Mouse (Mus musculus) lung, adult 2 months (tissue): ENCODE results near the gene Arhgap15. TPM values are rescaled to one million over a fixed set of nuclear protein-coding genes. Genes with fewer than 3 reads are reported as not detected.

Source experiments
- DNase-seq: peaks from one replicate; pipeline ENCODE4 v3.0.0; 2022
- H3K4me1 ChIP-seq: fragments of 200-500 bp; 2 replicates; pipeline ENCODE4 v1.6.1; 2011; ENCODE audit warnings: low read length; ENCODE audit not compliant: control insufficient read depth, insufficient read depth
- H3K4me3 ChIP-seq: fragments of 200-500 bp; replicated peaks from 2 replicates; pipeline ENCODE3; 2011; ENCODE audit warnings: low read depth, mild to moderate bottlenecking, control low read depth, low read length; ENCODE audit errors: extremely low read depth
- CTCF ChIP-seq: fragments of 200-500 bp; IDR thresholded peaks from 2 replicates; pipeline ENCODE4 v1.5.1; 2011; ENCODE audit warnings: mild to moderate bottlenecking, low read length, control low read depth; ENCODE audit not compliant: insufficient read depth
- POLR2A ChIP-seq: fragments of 200-500 bp; IDR thresholded peaks from 2 replicates; pipeline ENCODE4 v1.6.1; 2011; ENCODE audit warnings: low read depth, mild to moderate bottlenecking, control low read depth, low read length, borderline replicate concordance; ENCODE audit errors: extremely low read depth
- WGBS: fragments of 180-500 bp; shearing (Covaris S2); methylation state at CpG from one replicate; pipeline ENCODE4 v1.1.7; 2018; 5-methylcytosine and 5-hydroxymethylcytosine counted together
- polyA plus RNA-seq: library from polyadenylated mRNA; depleted of rRNA; stranded (reverse); fragments of >200 nt; gene quantifications from 2 replicates; pipeline ENCODE4 v1.2.3, GENCODE M21; 2012

Arhgap15 gene
- polyA plus RNA-seq, 1 experiment: 1.8 TPM

DNA sequence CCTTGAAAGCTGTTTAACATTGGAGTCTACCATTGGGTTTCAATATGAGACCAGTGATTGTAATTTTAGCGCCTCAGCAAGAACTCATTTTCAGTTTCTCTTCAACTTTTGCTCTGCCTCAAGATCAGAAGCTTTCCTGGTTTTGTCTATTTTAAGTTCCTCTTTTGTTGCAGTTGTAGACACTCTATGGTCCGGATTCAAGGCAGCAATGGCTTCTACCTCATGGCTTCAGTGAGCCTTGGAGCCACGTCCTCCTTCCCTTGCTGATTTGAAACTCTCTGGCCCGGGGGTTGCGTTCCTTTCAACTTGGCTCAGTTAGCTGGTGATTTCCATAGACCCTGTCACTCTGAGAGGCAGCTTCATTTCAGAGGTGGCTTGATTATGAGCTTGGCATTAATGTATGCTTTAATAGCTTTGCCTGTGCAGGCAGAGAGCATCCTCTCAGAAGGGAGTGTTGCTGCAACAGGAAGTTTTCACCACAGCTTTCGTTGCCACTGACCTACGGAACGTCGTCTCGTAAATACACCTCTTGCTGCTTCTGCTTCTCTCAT is 10.0 kb upstream of the Arhgap15 start:
- DNase-seq: no peak
- TF ChIP-seq CTCF: no peak
- no peak for TF ChIP-seq POLR2A
- Histone ChIP-seq H3K4me3 (no peak overlapping the region), H3K4me1 (no peaks in the 10 kb centered on the region)
- 71% methylated on average over 10 of the region's 10 CpGs for WGBS

DNA sequence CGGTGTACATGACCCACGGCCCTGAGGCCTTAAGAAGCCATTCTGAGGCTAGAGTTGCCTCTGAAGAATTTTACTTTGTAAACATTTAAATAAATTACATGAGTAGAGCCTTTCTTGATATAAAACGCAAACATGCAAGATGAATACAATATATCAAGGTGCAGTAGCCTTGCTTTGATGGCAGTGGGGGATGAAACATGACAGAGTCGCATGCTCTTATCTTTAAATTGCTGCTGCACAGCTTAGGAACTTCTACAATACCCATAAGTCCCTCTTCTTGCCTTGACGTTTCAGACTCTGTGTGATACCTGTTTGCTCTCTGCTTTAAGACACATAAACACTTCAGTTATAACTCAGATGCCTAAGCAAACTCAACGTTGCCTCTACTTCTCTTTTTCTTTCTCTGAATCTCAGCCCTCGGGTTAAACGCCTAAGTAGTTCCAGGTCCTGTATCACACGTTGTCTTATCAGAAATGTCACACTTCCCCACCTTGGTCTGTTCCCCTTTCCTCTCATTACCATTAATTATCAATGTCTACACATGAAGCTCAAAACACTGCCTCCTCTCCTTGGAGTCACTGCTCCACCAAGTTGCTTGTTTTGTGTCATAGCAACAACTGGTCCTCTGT is 9.3 kb upstream of the Arhgap15 start:
- no peak for DNase-seq
- WGBS: 61% methylated on average over 9 of the region's 9 CpGs
- no peak overlapping the region for H3K4me3 ChIP-seq

DNA sequence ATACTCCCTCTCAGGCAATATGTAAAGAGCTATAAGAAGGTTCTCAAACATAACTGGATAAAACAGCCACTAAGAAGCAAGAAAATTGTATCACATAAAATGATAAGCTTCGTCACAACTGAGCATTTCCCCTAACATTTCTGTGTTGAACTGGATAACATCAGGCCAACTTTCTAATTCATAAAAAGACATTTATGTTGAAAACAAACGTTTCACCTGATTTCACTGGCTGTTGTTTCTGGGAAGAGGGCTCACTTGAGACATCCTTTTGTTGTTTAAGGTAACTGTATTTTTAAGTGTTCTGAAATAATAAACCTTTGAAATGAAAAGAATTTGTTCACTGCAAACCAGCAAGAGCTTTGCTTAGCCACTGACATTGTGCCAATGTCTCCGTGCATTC is 697 bp downstream of the Arhgap15 start:
- Histone ChIP-seq H3K4me3 (peak overlapping the region; percentile 38), H3K4me1 (no peaks in the 10 kb centered on the region)
- DNase-seq: no peak
- TF ChIP-seq POLR2A (no peak), CTCF (no peak)
- 59% methylated on average over 3 of the region's 3 CpGs for WGBS

More for the DNA sequence above, 9.3 kb upstream of the Arhgap15 start:
- TF ChIP-seq POLR2A: no peak
- no peak for TF ChIP-seq CTCF
- no peaks in the 10 kb centered on the region for H3K4me1 ChIP-seq

- TF ChIP-seq POLR2A (no peak), CTCF (no peak)
- DNase-seq: no peak
- H3K4me3 ChIP-seq: no peak overlapping the region
- H3K4me1 ChIP-seq: no peaks in the 10 kb centered on the region
- 94% methylated on average over 3 of the region's 3 CpGs for WGBS
These were observed 7.3 kb downstream of the Arhgap15 start for GRCm38 (mm10) chr2:43755899-43756298.

- 57% methylated on average over 2 of the region's 2 CpGs for WGBS
- Histone ChIP-seq H3K4me1 (no peaks in the 10 kb centered on the region), H3K4me3 (no peak overlapping the region)
- no peak for TF ChIP-seq CTCF
- no peak for TF ChIP-seq POLR2A
- DNase-seq: no peak
These were observed 8.0 kb downstream of the Arhgap15 start for GRCm38 (mm10) chr2:43756626-43757025.

- no peak overlapping the region for H3K4me3 ChIP-seq
- no peaks in the 10 kb centered on the region; the same call in 1 of the 2 replicates for H3K4me1 ChIP-seq
- no peak for DNase-seq
- WGBS: 77% methylated on average over 3 of the region's 3 CpGs
- TF ChIP-seq POLR2A (no peak), CTCF (no peak)
These were observed 13.1 kb downstream of the Arhgap15 start for GRCm38 (mm10) chr2:43761735-43762134.

- no peaks in the 10 kb centered on the region; the same call in 1 of the 2 replicates for H3K4me1 ChIP-seq
- no peak for TF ChIP-seq CTCF
- no peak for TF ChIP-seq POLR2A
- DNase-seq: no peak
- H3K4me3 ChIP-seq: no peak overlapping the region
- WGBS: 60% methylated on average over 5 of the region's 5 CpGs
These were observed 14.7 kb downstream of the Arhgap15 start for GRCm38 (mm10) chr2:43763279-43763678.

- H3K4me1 ChIP-seq: no peaks in the 10 kb centered on the region; the same call in 1 of the 2 replicates
- H3K4me3 ChIP-seq: no peak overlapping the region
- DNase-seq: no peak
- WGBS: 87% methylated on average over 1 of the region's 1 CpGs
- TF ChIP-seq CTCF (no peak), POLR2A (no peak)
These were observed 15.8 kb downstream of the Arhgap15 start for GRCm38 (mm10) chr2:43764456-43764855.

DNA sequence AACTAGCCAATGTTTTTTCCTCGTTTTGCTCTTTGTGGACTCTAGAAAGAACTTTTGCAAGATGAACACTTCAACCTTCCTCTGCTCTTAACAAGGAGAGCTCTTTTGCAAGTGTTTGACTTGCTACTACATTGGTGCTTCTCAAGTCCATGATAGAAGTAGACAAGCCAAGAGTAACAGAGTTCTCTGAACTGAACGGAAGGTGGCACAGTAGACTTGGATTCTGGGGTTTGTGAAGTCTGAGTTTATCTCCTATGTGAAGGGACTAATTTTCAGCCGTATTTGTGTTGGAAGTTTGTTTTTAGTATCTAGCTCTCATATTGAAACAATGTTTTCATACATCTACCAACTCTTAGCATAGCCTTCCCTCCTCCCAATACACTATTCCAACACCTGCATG is 17.6 kb downstream of the Arhgap15 start:
- H3K4me1 ChIP-seq: no peaks in the 10 kb centered on the region; the same call in 1 of the 2 replicates
- WGBS: 67% methylated on average over 3 of the region's 3 CpGs
- DNase-seq: no peak
- H3K4me3 ChIP-seq: no peak overlapping the region
- TF ChIP-seq POLR2A (no peak), CTCF (no peak)
